Mouse (Mus musculus): ENCODE measurements around the gene Slc1a3. TPM values are rescaled to one million over a fixed set of nuclear protein-coding genes. Genes with fewer than 3 reads are reported as not detected.

Slc1a3 gene
- polyA plus RNA-seq, 1 experiment: 32.5 TPM

- H3K4me3 ChIP-seq (ENCODE audit: insufficient read depth, low read depth, low read length): no peak overlapping the region
- no peak overlapping the region for H3K27ac ChIP-seq (replicated peaks; ENCODE audit: low read depth, low read length)
- no peaks in the 10 kb centered on the region for H3K4me1 ChIP-seq (ENCODE audit: control insufficient read depth, insufficient read depth, insufficient read length, low read length)
Observed at GRCm38 (mm10) chr15:8625370-8625769, 85.2 kb downstream of the Slc1a3 start.

GRCm38 (mm10) chr15:8623879-8624278, 86.7 kb downstream of the Slc1a3 start:
- Histone ChIP-seq H3K4me1 (ENCODE audit: control insufficient read depth, insufficient read depth, insufficient read length, low read length) (no peaks in the 10 kb centered on the region), H3K4me3 (ENCODE audit: insufficient read depth, low read depth, low read length) (no peak overlapping the region), H3K27ac (replicated peaks; ENCODE audit: low read depth, low read length) (no peak overlapping the region)

GRCm38 (mm10) chr15:8619479-8620026, 91.0 kb downstream of the Slc1a3 start:
- no peak overlapping the region for H3K27ac ChIP-seq (replicated peaks; ENCODE audit: low read depth, low read length)
- H3K4me1 ChIP-seq (ENCODE audit: control insufficient read depth, insufficient read depth, insufficient read length, low read length): no peaks in the 10 kb centered on the region
- no peak overlapping the region for H3K4me3 ChIP-seq (ENCODE audit: insufficient read depth, low read depth, low read length)

- H3K4me3 ChIP-seq (ENCODE audit: insufficient read depth, low read depth, low read length): no peak overlapping the region
Observed at GRCm38 (mm10) chr15:8616290-8616689, 94.3 kb downstream of the Slc1a3 start.

GRCm38 (mm10) chr15:8615511-8616224, 94.9 kb downstream of the Slc1a3 start:
- Histone ChIP-seq H3K4me3 (ENCODE audit: insufficient read depth, low read depth, low read length) (no peak overlapping the region), H3K4me1 (ENCODE audit: control insufficient read depth, insufficient read depth, insufficient read length, low read length) (no peaks in the 10 kb centered on the region), H3K27ac (replicated peaks; ENCODE audit: low read depth, low read length) (no peak overlapping the region)

More at GRCm38 (mm10) chr15:8616290-8616689, 94.3 kb downstream of the Slc1a3 start:
- Histone ChIP-seq H3K27ac (replicated peaks; ENCODE audit: low read depth, low read length) (no peak overlapping the region), H3K4me1 (ENCODE audit: control insufficient read depth, insufficient read depth, insufficient read length, low read length) (no peaks in the 10 kb centered on the region)

GRCm38 (mm10) chr15:8614701-8615100, 95.9 kb downstream of the Slc1a3 start:
- Histone ChIP-seq H3K4me1 (ENCODE audit: control insufficient read depth, insufficient read depth, insufficient read length, low read length) (no peaks in the 10 kb centered on the region), H3K27ac (replicated peaks; ENCODE audit: low read depth, low read length) (no peak overlapping the region), H3K4me3 (ENCODE audit: insufficient read depth, low read depth, low read length) (no peak overlapping the region)

GRCm38 (mm10) chr15:8605538-8606188, 104.9 kb downstream of the Slc1a3 start:
- no peak overlapping the region for H3K4me3 ChIP-seq (ENCODE audit: insufficient read depth, low read depth, low read length)
- no peaks in the 10 kb centered on the region for H3K4me1 ChIP-seq (ENCODE audit: control insufficient read depth, insufficient read depth, insufficient read length, low read length)
- no peak overlapping the region for H3K27ac ChIP-seq (replicated peaks; ENCODE audit: low read depth, low read length)

- H3K4me3 ChIP-seq (ENCODE audit: insufficient read depth, low read depth, low read length): no peak overlapping the region
- H3K27ac ChIP-seq (replicated peaks; ENCODE audit: low read depth, low read length): no peak overlapping the region
- no peaks in the 10 kb centered on the region for H3K4me1 ChIP-seq (ENCODE audit: control insufficient read depth, insufficient read depth, insufficient read length, low read length)
Observed at GRCm38 (mm10) chr15:8602362-8602761, 108.2 kb downstream of the Slc1a3 start.

GRCm38 (mm10) chr15:8601312-8602146, 109.0 kb downstream of the Slc1a3 start:
- no peaks in the 10 kb centered on the region for H3K4me1 ChIP-seq (ENCODE audit: control insufficient read depth, insufficient read depth, insufficient read length, low read length)
- no peak overlapping the region for H3K4me3 ChIP-seq (ENCODE audit: insufficient read depth, low read depth, low read length)
- no peak overlapping the region for H3K27ac ChIP-seq (replicated peaks; ENCODE audit: low read depth, low read length)

GRCm38 (mm10) chr15:8596375-8596900, 114.1 kb downstream of the Slc1a3 start:
- Histone ChIP-seq H3K4me3 (ENCODE audit: insufficient read depth, low read depth, low read length) (no peak overlapping the region), H3K27ac (replicated peaks; ENCODE audit: low read depth, low read length) (no peak overlapping the region), H3K4me1 (ENCODE audit: control insufficient read depth, insufficient read depth, insufficient read length, low read length) (no peaks in the 10 kb centered on the region)

GRCm38 (mm10) chr15:8595226-8595625, 115.3 kb downstream of the Slc1a3 start:
- no peaks in the 10 kb centered on the region for H3K4me1 ChIP-seq (ENCODE audit: control insufficient read depth, insufficient read depth, insufficient read length, low read length)
- H3K4me3 ChIP-seq (ENCODE audit: insufficient read depth, low read depth, low read length): no peak overlapping the region
- H3K27ac ChIP-seq (replicated peaks; ENCODE audit: low read depth, low read length): no peak overlapping the region

- Histone ChIP-seq H3K4me3 (ENCODE audit: insufficient read depth, low read depth, low read length) (no peak overlapping the region), H3K27ac (replicated peaks; ENCODE audit: low read depth, low read length) (no peak overlapping the region), H3K4me1 (ENCODE audit: control insufficient read depth, insufficient read depth, insufficient read length, low read length) (no peaks in the 10 kb centered on the region)
Observed at GRCm38 (mm10) chr15:8589503-8590116, 121.0 kb downstream of the Slc1a3 start.

- no peak overlapping the region for H3K27ac ChIP-seq (replicated peaks; ENCODE audit: low read depth, low read length)
- no peak overlapping the region for H3K4me3 ChIP-seq (ENCODE audit: insufficient read depth, low read depth, low read length)
- H3K4me1 ChIP-seq (ENCODE audit: control insufficient read depth, insufficient read depth, insufficient read length, low read length): no peaks in the 10 kb centered on the region
Observed at GRCm38 (mm10) chr15:8588065-8588464, 122.5 kb downstream of the Slc1a3 start.

- H3K4me1 ChIP-seq (ENCODE audit: control insufficient read depth, insufficient read depth, insufficient read length, low read length): no peaks in the 10 kb centered on the region
- no peak overlapping the region for H3K4me3 ChIP-seq (ENCODE audit: insufficient read depth, low read depth, low read length)
- no peak overlapping the region for H3K27ac ChIP-seq (replicated peaks; ENCODE audit: low read depth, low read length)
Observed at GRCm38 (mm10) chr15:8586822-8587281, 123.7 kb downstream of the Slc1a3 start.

Data from brown adipose tissue, adult 24 weeks (tissue).